Mouse (Mus musculus) neutrophil, adult 65 days (primary cell): ENCODE measurements around the gene Ppm1f. TPM values are rescaled to one million over a fixed set of nuclear protein-coding genes. Genes with fewer than 3 reads are reported as not detected.

ENCODE experiments used
- total RNA-seq: library from RNA; stranded (reverse); gene quantifications from 2 replicates; pipeline ENCODE4 v1.2.4, GENCODE M21; 2023

The Ppm1f gene
- 7.5 and 8.2 TPM in 2 replicates for total RNA-seq

GRCm38 (mm10) chr16:16896382-16897055 is at the start of gene Ppm1f:
TSS of gene Ppm1f (plus strand) at chr16:16896469.

GRCm38 (mm10) chr16:16863978-16864377 is 32.3 kb upstream of the Ppm1f start, which contains the start of gene Igll1:
TSS of gene Igll1 (minus strand) at chr16:16863985.

GRCm38 (mm10) chr16:16870617-16871331 is 25.5 kb upstream of the Ppm1f start, which contains the start of the genes Top3b and Vpreb1:
TSS of gene Top3b (plus strand) at chr16:16870736.
TSS of gene Vpreb1 (minus strand) at chr16:16870843.

Other genes with a start within 250 kb of the Ppm1f start
- not detected in 2 replicates for gene Olfr19, start 220.1 kb upstream of the Ppm1f start, total RNA-seq
- gene Spag6l, start 67.0 kb upstream of the Ppm1f start, total RNA-seq, result 4.9 and 6.5 TPM in 2 replicates
- 1.2 and 5.5 TPM in 2 replicates for gene Igll1, start 32.5 kb upstream of the Ppm1f start, total RNA-seq
- 83.2 and 103 TPM in 2 replicates for gene Top3b, start 25.7 kb upstream of the Ppm1f start, total RNA-seq
- gene Vpreb1, start 25.6 kb upstream of the Ppm1f start, total RNA-seq, result 1.4 and 2.7 TPM in 2 replicates
- 103 and 113 TPM in 2 replicates for gene Mapk1, start 86.9 kb downstream of the Ppm1f start, total RNA-seq
- 0.28 and 0.48 TPM in 2 replicates for gene Ypel1, start 173.2 kb downstream of the Ppm1f start, total RNA-seq
- gene Ppil2, start 214.8 kb downstream of the Ppm1f start, total RNA-seq, result 63.4 and 77.0 TPM in 2 replicates
- 4.2 and 5.7 TPM in 2 replicates for gene 2610318N02Rik, start 228.7 kb downstream of the Ppm1f start, total RNA-seq
- 37.5 and 40.5 TPM in 2 replicates for gene Sdf2l1, start 235.9 kb downstream of the Ppm1f start, total RNA-seq
- 4.4 and 6.4 TPM in 2 replicates for gene Ydjc, start 248.2 kb downstream of the Ppm1f start, total RNA-seq